Mouse (Mus musculus) embryonic stem cell, embryonic (primary cell): Measurements from ENCODE around the gene Eftud2.

Experiments
- CTCF ChIA-PET, 4 experiments: fragments of 300-600 bp in 2 of 4; fragments of 350-600 bp in 2 of 4; sonication (Branson Sonifier 250); formaldehyde crosslinking; loops; one replicate each; lab custom pipeline; 2022; ENCODE audit warnings: inconsistent platforms in 2 of 4; lab: Charles Lee
- POLR2A ChIA-PET, 4 experiments: fragments of 300-600 bp in 2 of 4; fragments of 350-600 bp in 2 of 4; sonication (Branson Sonifier 250); formaldehyde crosslinking; loops; one replicate each; lab custom pipeline; 2022; ENCODE audit warnings: antibody characterized with exemption in 4 of 4, inconsistent platforms in 1 of 4; lab: Charles Lee

The Eftud2 gene

GRCm38 (mm10) chr11:102893015-102893651 is 12.3 kb upstream of the Eftud2 start:
- ChIA-PET CTCF (interaction anchor here (0.5 to 3.2 kb wide), 107 partner anchors 8 to 1159 kb away, joined by 3 to 41 read pairs (median 4); partner anchors contain the start of genes Kif18b (in 3 of the 4), C1ql1 (in 2 of the 4), Ccdc103 (in 2 of the 4) and Eftud2 (in 2 of the 4)), POLR2A (interaction anchor here (0.5 to 2.6 kb wide), 56 partner anchors 8 to 1273 kb away, joined by 3 to 16 read pairs (median 4); partner anchors contain the start of genes Ccdc103 (in 4 of the 4), Eftud2 (in 4 of the 4), C1ql1 (in 2 of the 4) and Hexim1 (in 2 of the 4))

- POLR2A ChIA-PET, result interaction anchor here (0.6 to 3.0 kb wide), 12 partner anchors 9 to 1247 kb away, joined by 3 to 9 read pairs (median 4); partner anchors contain the start of genes Ccdc103 (in 4 of the 4), Eftud2 (in 4 of the 4), Kif18b (in 2 of the 4) and Hexim1 (in 1 of the 4)
- CTCF ChIA-PET, result interaction anchor here (0.6 to 3.4 kb wide), 12 partner anchors 11 to 151 kb away, joined by 3 to 13 read pairs (median 4); partner anchors contain the start of genes C1ql1 (in 1 of the 4) and Gfap (in 1 of the 4)
These were observed 9.3 kb upstream of the Eftud2 start for GRCm38 (mm10) chr11:102890096-102890495.

GRCm38 (mm10) chr11:102888135-102888534 is 7.3 kb upstream of the Eftud2 start:
- ChIA-PET CTCF (interaction anchor here in 1 of 4 experiments (1.0 to 1.7 kb wide), 2 partner anchors 149 to 160 kb away, joined by 3 to 5 read pairs; no protein-coding TSS in a partner anchor), POLR2A (interaction anchor here in 1 of 4 experiments (0.6 kb wide), 1 partner anchor 68 kb away, joined by 4 read pairs; no protein-coding TSS in a partner anchor)

GRCm38 (mm10) chr11:102887433-102887832 is 6.6 kb upstream of the Eftud2 start:
- CTCF ChIA-PET, result interaction anchor here in 2 of 4 experiments (0.6 to 1.2 kb wide), 3 partner anchors 52 to 439 kb away, joined by 3 to 4 read pairs (median 3); partner anchors contain the start of gene Higd1b (in 1 of the 2)
- POLR2A ChIA-PET, result interaction anchor here in 2 of 4 experiments (0.7 to 1.3 kb wide), 3 partner anchors 34 to 593 kb away, joined by 3 read pairs; no protein-coding TSS in a partner anchor

- CTCF ChIA-PET, result interaction anchor here in 3 of 4 experiments (0.7 to 5.0 kb wide), 5 partner anchors 8 to 111 kb away, joined by 3 to 41 read pairs (median 6); no protein-coding TSS in a partner anchor
- POLR2A ChIA-PET, result interaction anchor here in 3 of 4 experiments (0.5 to 2.2 kb wide), 13 partner anchors 8 to 1131 kb away, joined by 3 to 5 read pairs (median 3); partner anchors contain the start of genes Kif18b (in 2 of the 3) and Hexim1 (in 1 of the 3)
These were observed 3.9 kb upstream of the Eftud2 start, which contains the start of gene Fam187a for GRCm38 (mm10) chr11:102884616-102885219. TSS of gene Fam187a (plus strand) at chr11:102885169.

GRCm38 (mm10) chr11:102881314-102882198 is 771 bp upstream of the Eftud2 start:
- CTCF ChIA-PET, result interaction anchor here in 3 of 4 experiments (0.6 to 5.0 kb wide), 8 partner anchors 10 to 841 kb away, joined by 3 to 41 read pairs (median 6); partner anchors contain the start of gene Gfap (in 1 of the 3)
- POLR2A ChIA-PET, result interaction anchor here (0.8 to 2.7 kb wide), 65 partner anchors 8 to 506 kb away, joined by 3 to 17 read pairs (median 4); partner anchors contain the start of genes Kif18b (in 3 of the 4), Hexim1 (in 2 of the 4), Acbd4 (in 1 of the 4) and Adam11 (in 1 of the 4)

GRCm38 (mm10) chr11:102879558-102879957 is 1.2 kb downstream of the Eftud2 start:
- POLR2A ChIA-PET, result interaction anchor here in 3 of 4 experiments (0.6 to 2.7 kb wide), 12 partner anchors 10 to 253 kb away, joined by 3 to 17 read pairs (median 8); partner anchors contain the start of genes Hexim1 (in 2 of the 3), Gjc1 (in 1 of the 3), Hexim2 (in 1 of the 3) and Kif18b (in 1 of the 3)
- CTCF ChIA-PET, result interaction anchor here in 2 of 4 experiments (1.3 to 2.6 kb wide), 4 partner anchors 13 to 105 kb away, joined by 3 to 13 read pairs (median 8); no protein-coding TSS in a partner anchor

- ChIA-PET CTCF (interaction anchor here in 3 of 4 experiments (0.6 to 1.2 kb wide), 5 partner anchors 21 to 241 kb away, joined by 3 to 4 read pairs (median 3); partner anchors contain the start of gene Hexim1 (in 1 of the 3)), POLR2A (interaction anchor here in 1 of 4 experiments (0.6 to 1.7 kb wide), 5 partner anchors 15 to 154 kb away, joined by 3 read pairs; partner anchors contain the start of gene Dcakd)
These were observed 5.9 kb downstream of the Eftud2 start for GRCm38 (mm10) chr11:102874801-102875334.

GRCm38 (mm10) chr11:102864272-102864671 is 16.5 kb downstream of the Eftud2 start:
- ChIA-PET CTCF (interaction anchor here in 3 of 4 experiments (0.7 to 4.9 kb wide), 9 partner anchors 10 to 125 kb away, joined by 3 to 41 read pairs (median 4); no protein-coding TSS in a partner anchor), POLR2A (interaction anchor here in 3 of 4 experiments (0.6 to 1.4 kb wide), 4 partner anchors 16 to 122 kb away, joined by 3 read pairs; partner anchors contain the start of genes Ccdc103 (in 1 of the 3) and Eftud2 (in 1 of the 3))

- POLR2A ChIA-PET, result interaction anchor here in 2 of 4 experiments (0.5 to 1.9 kb wide), 4 partner anchors 10 to 39 kb away, joined by 3 to 7 read pairs (median 4); partner anchors contain the start of genes Ccdc103 (in 1 of the 2) and Eftud2 (in 1 of the 2)
- CTCF ChIA-PET, result interaction anchor here in 2 of 4 experiments (1.8 to 1.9 kb wide), 2 partner anchors 85 to 86 kb away, joined by 4 to 7 read pairs; no protein-coding TSS in a partner anchor
These were observed 20.9 kb downstream of the Eftud2 start for GRCm38 (mm10) chr11:102859933-102860332.

GRCm38 (mm10) chr11:102858951-102859350 is 21.8 kb downstream of the Eftud2 start:
- ChIA-PET POLR2A (interaction anchor here in 1 of 4 experiments (1.1 to 1.9 kb wide), 5 partner anchors 11 to 87 kb away, joined by 3 to 7 read pairs (median 4); no protein-coding TSS in a partner anchor), CTCF (interaction anchor here in 3 of 4 experiments (0.5 to 1.9 kb wide), 6 partner anchors 26 to 258 kb away, joined by 3 to 7 read pairs (median 3); partner anchors contain the start of gene Fam187a (in 1 of the 3))

GRCm38 (mm10) chr11:102855941-102856340 is 24.8 kb downstream of the Eftud2 start:
- ChIA-PET POLR2A (interaction anchor here in 2 of 4 experiments (0.7 to 1.1 kb wide), 3 partner anchors 14 to 117 kb away, joined by 3 read pairs; no protein-coding TSS in a partner anchor), CTCF (interaction anchor here in 2 of 4 experiments (1.3 to 3.2 kb wide), 2 partner anchors 82 kb away, joined by 3 to 29 read pairs; no protein-coding TSS in a partner anchor)

GRCm38 (mm10) chr11:102853760-102854159 is 27.0 kb downstream of the Eftud2 start:
- ChIA-PET CTCF (interaction anchor here (0.6 to 3.2 kb wide), 32 partner anchors 10 to 379 kb away, joined by 3 to 29 read pairs (median 4); partner anchors contain the start of genes Adam11 (in 1 of the 4), Ccdc103 (in 1 of the 4) and Eftud2 (in 1 of the 4)), POLR2A (interaction anchor here in 3 of 4 experiments (0.6 to 3.5 kb wide), 14 partner anchors 9 to 175 kb away, joined by 3 to 18 read pairs (median 4); partner anchors contain the start of genes Ccdc103 (in 1 of the 3) and Eftud2 (in 1 of the 3))

GRCm38 (mm10) chr11:102851883-102852282 is 28.9 kb downstream of the Eftud2 start:
- CTCF ChIA-PET, result interaction anchor here (0.6 to 3.1 kb wide), 24 partner anchors 9 to 145 kb away, joined by 3 to 43 read pairs (median 5); partner anchors contain the start of gene Higd1b (in 1 of the 4)

GRCm38 (mm10) chr11:102845926-102846325 is 34.9 kb downstream of the Eftud2 start:
- CTCF ChIA-PET, result interaction anchor here in 1 of 4 experiments (4.4 kb wide), 1 partner anchor 71 kb away, joined by 32 read pairs; no protein-coding TSS in a partner anchor

More at GRCm38 (mm10) chr11:102851883-102852282, 28.9 kb downstream of the Eftud2 start:
- POLR2A ChIA-PET, result interaction anchor here in 2 of 4 experiments (0.6 to 3.5 kb wide), 7 partner anchors 16 to 211 kb away, joined by 3 to 18 read pairs (median 4); partner anchors contain the start of gene Higd1b (in 2 of the 2)

More at GRCm38 (mm10) chr11:102845926-102846325, 34.9 kb downstream of the Eftud2 start:
- POLR2A ChIA-PET, result interaction anchor here in 2 of 4 experiments (0.8 to 4.6 kb wide), 6 partner anchors 12 to 72 kb away, joined by 3 to 18 read pairs (median 5); no protein-coding TSS in a partner anchor
